Mouse (Mus musculus) liver, postnatal 0 days (tissue): ENCODE results near the gene Psme4.

Experiments
- CTCF ChIP-seq: sonication (generic); IDR thresholded peaks from 2 replicates; pipeline ENCODE4 v1.5.1; 2016; ENCODE audit warnings: antibody characterized with exemption, low read depth
- EP300 ChIP-seq: IDR thresholded peaks from 2 replicates; pipeline ENCODE4 v1.6.1; 2016; ENCODE audit warnings: antibody characterized with exemption, low read depth, mild to moderate bottlenecking

DNA sequence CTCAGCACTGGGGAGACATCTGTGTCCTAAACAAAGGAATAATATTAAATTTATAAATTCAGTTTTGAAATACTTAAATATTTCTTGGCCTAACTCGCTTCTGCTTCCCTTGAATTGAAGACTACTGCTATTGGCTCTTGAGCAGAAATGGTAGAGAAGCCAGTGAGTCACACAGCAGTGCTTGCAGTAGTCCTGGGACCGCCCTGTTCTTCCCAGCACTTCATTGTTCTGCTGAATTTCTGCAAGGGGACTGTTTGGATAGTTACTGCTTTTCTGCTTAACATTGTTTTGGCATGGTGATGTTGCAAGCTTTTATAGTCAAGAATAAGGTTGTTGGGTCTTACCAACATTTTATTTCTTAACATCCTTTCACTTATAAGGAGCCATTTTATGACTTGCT is 25.7 kb downstream of the Psme4 start:
- TF ChIP-seq CTCF = no peak
- no peak for TF ChIP-seq EP300
